Mouse (Mus musculus): ENCODE results near the gene Neu2. TPM values are rescaled to one million over a fixed set of nuclear protein-coding genes. Genes with fewer than 3 reads are reported as not detected.
A peak's percentile ranks its signal among the peaks of the same experiment; 100 is the strongest.

Gene Neu2
- total RNA-seq, 2 experiments from 2014 or later, result 2.3 to 2.4 TPM

DNA sequence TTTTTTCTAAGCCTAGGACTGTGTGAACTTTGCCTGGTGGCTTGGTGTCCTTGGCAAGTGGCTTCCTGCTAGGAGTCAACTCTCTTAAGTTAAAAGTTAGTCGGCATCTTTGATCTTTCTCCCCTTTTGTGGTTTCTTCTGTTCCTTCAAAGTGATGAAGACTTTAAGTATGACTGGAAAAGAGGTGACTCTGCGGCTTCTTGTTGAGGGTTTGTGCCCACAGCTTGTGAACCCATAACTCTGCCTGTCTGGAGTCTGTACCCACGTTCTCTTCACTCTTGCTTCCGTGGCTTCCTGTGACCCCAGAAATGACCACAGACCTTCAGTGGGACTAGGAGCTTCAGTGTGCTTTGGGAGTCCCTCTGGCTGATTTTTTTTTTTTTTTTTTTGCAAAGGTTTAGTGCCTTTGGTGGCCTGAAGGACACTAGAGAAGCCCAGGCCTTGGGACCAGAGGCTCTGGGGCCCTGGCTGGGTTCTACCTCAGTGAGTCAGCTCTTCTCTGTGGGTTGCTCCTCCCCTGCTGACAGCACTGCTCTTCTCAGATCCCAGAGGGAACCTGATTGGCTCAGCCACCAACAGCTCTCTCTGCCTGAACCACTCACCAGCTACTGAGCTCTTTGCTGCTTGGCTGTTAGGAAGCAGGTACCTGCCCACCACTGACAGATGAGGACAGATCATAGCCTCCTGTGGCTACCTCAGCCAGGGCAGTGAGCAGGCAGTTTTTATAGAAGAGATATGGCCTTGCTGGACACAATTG lies 127.6 kb downstream of the Neu2 start:
- intact Hi-C loops (cut with DNase I), result no loop called here

DNA sequence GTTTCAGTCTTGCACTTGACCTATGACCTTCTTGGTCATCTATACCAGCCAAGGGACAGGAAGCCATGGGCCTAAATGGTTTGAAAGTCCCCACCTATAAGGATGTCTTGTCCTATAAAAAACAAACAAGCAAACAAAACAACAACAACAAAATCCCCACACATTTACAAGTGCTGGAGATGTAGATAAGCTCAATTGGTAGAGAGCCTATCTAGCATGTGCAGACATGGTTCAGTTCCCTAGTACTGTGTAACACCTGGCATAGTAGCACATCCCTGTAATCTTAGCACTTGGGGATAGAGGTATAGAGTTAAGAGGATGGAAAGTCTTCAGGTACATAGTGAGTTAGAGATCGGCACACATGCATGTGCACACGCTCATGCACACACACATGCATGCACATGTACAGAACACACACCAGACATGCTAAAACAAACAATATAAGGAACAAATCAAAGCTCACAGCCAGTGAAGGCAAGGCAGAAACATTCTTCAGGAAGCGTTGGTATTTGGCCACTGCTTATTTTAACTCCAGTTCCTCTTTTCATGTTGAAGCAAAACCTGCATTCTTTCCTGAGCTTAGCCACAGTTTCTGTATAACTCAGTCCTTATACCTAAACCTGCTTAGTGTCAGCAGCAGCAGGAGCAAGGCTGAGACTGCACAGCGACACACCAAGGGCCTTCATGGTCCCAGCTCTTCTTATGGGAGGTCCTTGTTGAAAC lies 128.3 kb downstream of the Neu2 start:
- DNase-seq (ENCODE audit: extremely low spot score in 1 of 2, low spot score in 2 of 2), result no peak
- intact Hi-C loops (cut with DNase I), result no loop called here

More for the DNA sequence above, 127.6 kb downstream of the Neu2 start:
- DNase-seq (ENCODE audit: extremely low spot score in 1 of 2, low spot score in 2 of 2), result no peak

DNA sequence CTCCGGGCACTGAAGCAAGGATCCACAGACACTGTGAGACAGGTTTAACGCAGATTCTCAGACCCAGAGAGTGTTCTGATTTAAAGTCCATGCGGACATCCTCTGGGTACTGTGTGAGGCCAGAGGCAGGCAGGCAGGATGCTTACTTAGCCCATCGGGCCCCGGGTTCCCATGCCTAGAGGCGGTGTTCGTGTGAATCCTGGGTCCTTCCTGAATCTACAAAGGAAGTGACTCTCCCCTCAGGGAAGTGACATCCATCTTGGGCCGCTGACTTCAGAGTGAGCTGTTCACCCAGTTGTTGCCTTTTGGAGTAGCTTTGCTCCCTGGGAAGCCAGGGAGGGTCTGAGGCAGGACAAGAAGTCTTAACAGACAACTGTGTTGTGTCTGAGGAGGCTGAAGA lies 130.0 kb downstream of the Neu2 start:
- DNase-seq (ENCODE audit: extremely low spot score in 1 of 2, low spot score in 2 of 2), result peak in 1 of 2 experiments; percentile 36
- intact Hi-C loops (cut with DNase I), result no loop called here

DNA sequence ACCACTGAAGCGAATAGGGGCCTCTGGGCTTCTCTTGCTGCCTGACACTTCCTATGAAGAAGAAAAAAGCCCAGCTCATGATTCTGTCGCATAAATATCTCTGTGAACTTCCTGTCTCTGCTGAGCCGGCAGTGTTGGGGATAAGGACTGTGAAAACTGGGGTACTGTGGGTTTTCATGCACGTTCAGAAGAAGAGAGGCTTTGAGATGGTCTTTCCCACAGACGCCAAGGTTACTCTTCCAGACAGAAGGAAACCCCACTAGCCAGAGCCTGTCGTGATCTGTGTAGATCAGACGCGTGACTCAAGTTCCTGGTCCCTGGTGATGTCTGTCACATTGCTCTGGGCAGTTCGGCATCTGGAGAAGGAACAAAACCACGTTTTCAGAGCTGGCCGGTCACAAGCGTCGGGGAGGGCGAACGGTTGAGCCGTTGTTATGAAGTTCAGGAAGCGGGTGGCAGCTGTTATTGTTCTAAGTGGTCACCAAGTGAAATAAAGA lies 130.5 kb downstream of the Neu2 start:
- intact Hi-C loops (cut with DNase I), result no loop called here
- peak in 1 of 2 experiments; percentile 53 for DNase-seq (ENCODE audit: extremely low spot score in 1 of 2, low spot score in 2 of 2)

DNA sequence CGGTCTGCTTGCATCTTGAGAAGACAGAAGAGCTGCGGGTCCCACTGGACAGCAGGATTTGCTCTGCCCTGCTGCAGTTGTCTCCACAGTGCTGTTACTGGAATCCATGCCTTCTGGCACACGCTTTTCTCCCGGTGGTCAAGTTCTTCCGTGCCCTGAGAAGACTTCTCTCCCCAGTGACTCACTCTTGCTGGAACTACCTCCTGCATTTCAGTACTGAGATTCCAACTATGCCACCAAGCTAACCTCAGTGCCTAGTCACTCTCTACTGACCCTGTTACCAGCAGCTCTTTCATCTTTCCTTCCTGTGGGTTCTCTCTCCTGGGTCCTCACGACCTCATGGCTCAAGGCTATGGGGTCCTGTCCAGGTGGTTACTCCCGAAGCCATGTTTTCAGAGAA lies 133.3 kb downstream of the Neu2 start:
- no peak for DNase-seq (ENCODE audit: extremely low spot score in 1 of 2, low spot score in 2 of 2)
- intact Hi-C loops (cut with DNase I), result no loop called here

DNA sequence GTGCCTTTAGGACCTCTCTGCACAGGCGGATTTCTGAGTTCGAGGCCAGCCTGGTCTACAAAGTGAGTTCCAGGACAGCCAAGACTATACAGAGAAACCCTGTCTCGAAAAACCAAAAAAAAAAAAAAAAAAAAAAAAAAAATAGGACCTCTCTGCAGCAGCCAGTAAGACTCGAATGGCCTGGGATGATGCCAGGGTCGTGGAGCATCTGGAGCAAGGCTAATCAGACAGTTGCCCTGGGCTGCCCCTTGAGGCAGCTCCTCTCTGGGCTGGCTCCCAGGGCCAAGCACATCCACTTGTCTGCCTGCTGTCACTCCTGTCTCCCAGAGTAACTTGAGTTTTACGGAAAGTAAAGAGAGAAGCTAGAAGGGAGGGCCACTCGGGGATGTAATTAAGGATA lies 135.4 kb downstream of the Neu2 start:
- peak in 1 of 2 experiments; percentile 38 for DNase-seq (ENCODE audit: extremely low spot score in 1 of 2, low spot score in 2 of 2)
- intact Hi-C loops (cut with DNase I), result no loop called here

DNA sequence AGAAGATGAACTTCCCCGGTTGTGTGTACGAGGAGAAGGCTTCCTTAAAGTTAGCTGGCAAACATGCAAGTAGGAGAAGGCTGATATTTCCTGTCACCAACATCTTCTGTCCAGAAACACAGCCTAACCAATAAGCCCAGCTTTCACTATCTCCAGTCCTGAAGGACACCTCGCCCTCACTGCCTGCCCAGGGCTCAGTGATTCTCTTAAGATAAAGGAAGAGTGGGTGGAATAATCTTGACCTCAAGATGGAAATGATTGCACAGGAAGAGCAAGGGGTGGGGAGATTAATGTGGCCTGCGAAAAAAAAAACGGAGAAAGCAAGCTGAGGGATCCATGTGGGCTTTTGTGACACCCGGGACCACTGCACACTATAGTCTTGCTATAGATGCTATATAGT lies 136.1 kb downstream of the Neu2 start:
- no peak for DNase-seq (ENCODE audit: extremely low spot score in 1 of 2, low spot score in 2 of 2)
- intact Hi-C loops (cut with DNase I), result no loop called here

Other genes starting within 250 kb of the Neu2 start
- 1 to 10 TPM; 6.0 to 7.0 TPM for gene Efhd1, start 245.5 kb upstream of the Neu2 start, total RNA-seq (2021)
- gene Gigyf2, start 182.9 kb upstream of the Neu2 start, total RNA-seq (2021), result 10 to 100 TPM; 73.7 to 77.8 TPM
- 1 to 10 TPM; 1.2 to 1.9 TPM for gene Kcnj13, start 115.2 kb upstream of the Neu2 start, total RNA-seq (2021)
- not detected for gene Snorc, start 39.6 kb upstream of the Neu2 start, total RNA-seq (2021)
- gene Ngef, start 64.0 kb downstream of the Neu2 start, total RNA-seq (2021), result 100 to 1,000 TPM; 198 to 200 TPM
- gene Inpp5d, start 110.4 kb downstream of the Neu2 start, total RNA-seq (2021), result 10 to 100 TPM; 14.1 to 17.8 TPM
- 10 to 100 TPM; 68.3 to 71.0 TPM for gene Atg16l1, start 246.0 kb downstream of the Neu2 start, total RNA-seq (2021)

All from left cerebral cortex, postnatal 10 days (tissue).